Comparison of ENCODE assay signal across 14 mouse cellular contexts in the genomic region with DNA sequence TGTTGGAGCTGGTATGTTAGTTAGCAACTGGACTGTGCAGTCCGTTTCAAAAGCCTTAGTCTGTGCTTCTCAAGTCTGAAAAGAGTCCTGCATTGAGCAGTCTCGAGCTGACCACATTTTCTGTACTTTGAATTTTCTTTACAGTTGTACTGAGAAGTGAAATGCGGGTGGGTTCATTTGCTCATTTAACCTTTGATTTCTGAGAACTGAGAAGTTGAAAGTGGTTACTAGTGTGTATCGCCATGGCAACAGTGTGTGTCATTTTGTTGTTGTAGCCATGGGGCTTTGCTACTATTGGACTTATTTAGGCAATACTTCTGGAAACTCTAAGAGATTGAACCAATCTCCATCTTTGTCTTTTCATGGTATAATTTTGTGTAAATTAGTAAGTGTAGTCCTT. TPM values are rescaled to one million over a fixed set of nuclear protein-coding genes. Genes with fewer than 3 reads are reported as not detected.
A peak's percentile ranks its signal among the peaks of the same experiment; 100 is the strongest.
DNase-seq lines count a peak whose midpoint lies in the region; ATAC-seq and TF ChIP-seq lines count a peak whose summit lies in the region.
"Had no signal": no experiment of that assay in that cellular context is flagged by ENCODE, and none has a peak within 500 bp of the region (broad histone marks: within the 10 kb centered on the region; RNA-seq: fewer than 3 reads in every experiment).

No protein-coding gene starts in this region.

- no peak overlapping the region for H3K4me3 ChIP-seq in hindbrain, embryonic 11.5 days (ENCODE audit: low read depth, low read length)
- H3K4me3 ChIP-seq in hindbrain, embryonic 16.5 days (ENCODE audit: low read length): no peak overlapping the region
- no peak overlapping the region for H3K4me3 ChIP-seq in limb, embryonic 14.5 days (replicated peaks; ENCODE audit: low read length)
- no peak overlapping the region for H3K4me3 ChIP-seq in liver, postnatal 0 days (ENCODE audit: low read depth, low read length)
- H3K4me3 ChIP-seq: forebrain, embryonic 10.5 days; myocyte had no signal

- peak; percentile 5 for DNase-seq in hindbrain, embryonic 11.5 days (ENCODE audit: low spot score)
- peak; percentile 86 for DNase-seq in CD4-positive, CD25-positive, alpha-beta regulatory T cell, adult 2 months (ENCODE audit: low read depth, low spot score)
- DNase-seq in embryo, embryonic 10.5 days (ENCODE audit: low spot score): peak; percentile 55
- DNase-seq in limb, embryonic 14.5 days (ENCODE audit: low spot score): peak; percentile 15
- no peak for DNase-seq in cerebellum, postnatal 4 days (ENCODE audit: low spot score in 2 of 2)
- DNase-seq in heart, adult 18-20 months: no peak
- no peak for DNase-seq in liver, postnatal 0 days
- DNase-seq: gastrocnemius, postnatal 10 days; kidney, postnatal 25 days; thymus, postnatal 25 days had no signal

- TF ChIP-seq POLR2A in limb, embryonic 14.5 days (IDR thresholded peaks at IDR 0.05; ENCODE audit: borderline replicate concordance, extremely low read depth, insufficient read depth, insufficient read length): no peak

- no peak for TF ChIP-seq CTCF in liver, postnatal 0 days (IDR thresholded peaks at IDR 0.05; ENCODE audit: low read depth)

- H3K27me3 ChIP-seq in hindbrain, embryonic 11.5 days (ENCODE audit: control insufficient read depth, insufficient read depth, low read length): no peaks in the 10 kb centered on the region
- H3K27me3 ChIP-seq in hindbrain, embryonic 16.5 days (replicated peaks; ENCODE audit: control insufficient read depth, insufficient read depth, low read length): no peaks in the 10 kb centered on the region
- H3K27me3 ChIP-seq in limb, embryonic 14.5 days (ENCODE audit: control insufficient read depth, insufficient read depth, low read length): no peaks in the 10 kb centered on the region
- H3K27me3 ChIP-seq in liver, postnatal 0 days (ENCODE audit: insufficient read depth, low read length): no peaks in the 10 kb centered on the region

- H3K36me3 ChIP-seq in hindbrain, embryonic 11.5 days (ENCODE audit: control insufficient read depth, insufficient read depth, low read length): no peaks in the 10 kb centered on the region
- peaks cover 7% of the 10 kb centered on the region for H3K36me3 ChIP-seq in hindbrain, embryonic 16.5 days (ENCODE audit: control insufficient read depth, insufficient read depth, low read length)
- peaks cover 9% of the 10 kb centered on the region; the same call in 1 of the 2 replicates for H3K36me3 ChIP-seq in limb, embryonic 14.5 days (ENCODE audit: control insufficient read depth, insufficient read depth, low read length)
- peaks cover 16% of the 10 kb centered on the region for H3K36me3 ChIP-seq in liver, postnatal 0 days (replicated peaks; ENCODE audit: insufficient read depth, low read length)

- TF ChIP-seq EP300 in liver, postnatal 0 days (IDR thresholded peaks at IDR 0.05; ENCODE audit: low read depth): no peak

- no peak overlapping the region for H3K4me2 ChIP-seq in hindbrain, embryonic 11.5 days (replicated peaks; ENCODE audit: low read depth, low read length)
- H3K4me2 ChIP-seq in hindbrain, embryonic 16.5 days (ENCODE audit: low read length): no peak overlapping the region
- no peak overlapping the region for H3K4me2 ChIP-seq in limb, embryonic 14.5 days (replicated peaks; ENCODE audit: low read depth, low read length, severe bottlenecking)
- H3K4me2 ChIP-seq in liver, postnatal 0 days (ENCODE audit: low read depth, low read length): no peak overlapping the region
- H3K4me2 ChIP-seq: liver, embryonic 11.5 days had no signal

- no peak for ATAC-seq in hindbrain, embryonic 11.5 days (ENCODE audit: low FRiP score)
- ATAC-seq in hindbrain, embryonic 16.5 days: no peak
- ATAC-seq in limb, embryonic 14.5 days (ENCODE audit: low FRiP score, low read depth): no peak
- ATAC-seq in liver, postnatal 0 days: no peak

- H3K9ac ChIP-seq in hindbrain, embryonic 11.5 days (ENCODE audit: low read depth, low read length): no peak overlapping the region
- no peak overlapping the region for H3K9ac ChIP-seq in hindbrain, embryonic 16.5 days (ENCODE audit: low read depth, low read length)
- H3K9ac ChIP-seq in limb, embryonic 14.5 days (ENCODE audit: low read depth, low read length, severe bottlenecking): no peak overlapping the region
- H3K9ac ChIP-seq in liver, postnatal 0 days (replicated peaks): no peak overlapping the region

- H3K4me1 ChIP-seq in hindbrain, embryonic 11.5 days (replicated peaks; ENCODE audit: control insufficient read depth, insufficient read depth, low read length): no peaks in the 10 kb centered on the region
- H3K4me1 ChIP-seq in hindbrain, embryonic 16.5 days (ENCODE audit: control insufficient read depth, insufficient read depth, low read depth, low read length): no peaks in the 10 kb centered on the region
- H3K4me1 ChIP-seq in limb, embryonic 14.5 days (ENCODE audit: control insufficient read depth, insufficient read depth, low read length): 0 out of 2 replicates have a peak, but pooled peaks cover 2% of the 10 kb centered on the region
- H3K4me1 ChIP-seq in liver, postnatal 0 days (ENCODE audit: insufficient read depth): no peaks in the 10 kb centered on the region

- 77% methylated on average over 4 of the region's 4 CpGs for WGBS in hindbrain, embryonic 11.5 days
- WGBS in hindbrain, embryonic 16.5 days: 57% methylated on average over 4 of the region's 4 CpGs
- 46% methylated on average over 4 of the region's 4 CpGs for WGBS in limb, embryonic 14.5 days
- WGBS in liver, postnatal 0 days (ENCODE audit: insufficient replicate concordance): 80% methylated on average over 4 of the region's 4 CpGs

- no peaks in the 10 kb centered on the region for H3K9me3 ChIP-seq in hindbrain, embryonic 11.5 days (ENCODE audit: control insufficient read depth, low read length)
- H3K9me3 ChIP-seq in hindbrain, embryonic 16.5 days (ENCODE audit: control insufficient read depth, low read length): no peaks in the 10 kb centered on the region
- H3K9me3 ChIP-seq in limb, embryonic 14.5 days (ENCODE audit: control insufficient read depth, low read length): no peaks in the 10 kb centered on the region
- H3K9me3 ChIP-seq in liver, postnatal 0 days (ENCODE audit: low read length): no peaks in the 10 kb centered on the region
- H3K9me3 ChIP-seq: forebrain, embryonic 10.5 days had no signal

- no peak overlapping the region for H3K27ac ChIP-seq in hindbrain, embryonic 11.5 days (ENCODE audit: low read depth, low read length)
- no peak overlapping the region for H3K27ac ChIP-seq in hindbrain, embryonic 16.5 days (ENCODE audit: low read depth, low read length)
- H3K27ac ChIP-seq in limb, embryonic 14.5 days (replicated peaks; ENCODE audit: low read depth, low read length): no peak overlapping the region
- no peak overlapping the region for H3K27ac ChIP-seq in liver, postnatal 0 days (ENCODE audit: low read depth)
- H3K27ac ChIP-seq: forebrain, embryonic 10.5 days had no signal

RNA-seq across cellular contexts. Expression of gene Ttc30b, which starts 46.4 kb away (rescaled TPM):
- polyA plus RNA-seq in hindbrain, embryonic 11.5 days (2014; fragmentation: Nextera tagmentation; extraction: Ambion mirVana): 10.6 and 13.9 TPM in 2 replicates
- 23.0 and 23.3 TPM in 2 replicates for polyA plus RNA-seq in hindbrain, embryonic 16.5 days (2015; fragmentation: Nextera tagmentation; extraction: Ambion mirVana)
- 7.8 and 8.4 TPM in 2 replicates for polyA plus RNA-seq in limb, embryonic 14.5 days (2012; rRNA removed)
- 10.8 and 11.2 TPM in 2 replicates for polyA plus RNA-seq in limb, embryonic 14.5 days (2014; fragmentation: Nextera tagmentation; extraction: Ambion mirVana)
- total RNA-seq in heart, adult 18-20 months (2021): 10 to 100 TPM; 11.1 to 13.7 TPM
- 1.5 and 1.6 TPM in 2 replicates for polyA plus RNA-seq in liver, postnatal 0 days (2015; fragmentation: Nextera tagmentation; extraction: Ambion mirVana)

Comparison
In these comparisons a context has a peak if more than half of its experiments do, and no peak if none do; other contexts are left out.
1. DNase-seq: peak in hindbrain, embryonic 11.5 days (single experiment), CD4-positive, CD25-positive, alpha-beta regulatory T cell, adult 2 months (single experiment), embryo, embryonic 10.5 days (single experiment) and limb, embryonic 14.5 days (single experiment); none in cerebellum, postnatal 4 days (0 of 2), heart, adult 18-20 months (0 of 2) and liver, postnatal 0 days (single experiment).